Mouse (Mus musculus) heart, adult 8-10 months (tissue): ENCODE results near the gene Zfp68. TPM values are rescaled to one million over a fixed set of nuclear protein-coding genes. Genes with fewer than 3 reads are reported as not detected.
"Not testable (repeated sequence)": the region's sequence is repeated elsewhere in the genome, so short reads cannot be mapped to it uniquely, and the experiment has no call there.

Experiments used
- DNase-seq: peaks from one replicate; pipeline ENCODE4 v3.0.0; 2022; ENCODE audit warnings: low spot score
- microRNA-seq: library from miRNA; unstranded; fragments of <30 nt; microRNA quantifications from one replicate; pipeline ENCODE4 v1.2.0, GENCODE M21; 2022
- total RNA-seq, 4 experiments: library from RNA; stranded (reverse); gene quantifications; 2 replicates each; pipeline ENCODE4 v1.2.4; 2022

Zfp68 gene
- total RNA-seq = 10 to 100 TPM; 16.8 to 20.1 (median 18.7) TPM

GRCm38 (mm10) chr5:138619211-138620128, at the start of gene Zfp68:
TSS of gene Zfp68 (minus strand) at chr5:138619761.
- peak; percentile 94 for DNase-seq

- peak; percentile 7 for DNase-seq
Measured at GRCm38 (mm10) chr5:138658922-138659321, 39.4 kb upstream of the Zfp68 start.

GRCm38 (mm10) chr5:138657854-138658253, 38.3 kb upstream of the Zfp68 start:
- DNase-seq = peak; percentile 51

- DNase-seq = no peak
Measured at GRCm38 (mm10) chr5:138657407-138657806, 37.8 kb upstream of the Zfp68 start.

GRCm38 (mm10) chr5:138656477-138657156, 37.1 kb upstream of the Zfp68 start:
- peak; percentile 26 for DNase-seq

GRCm38 (mm10) chr5:138652911-138653310, 33.4 kb upstream of the Zfp68 start:
- no peak for DNase-seq

- DNase-seq = no peak
Measured at GRCm38 (mm10) chr5:138641761-138642160, 22.2 kb upstream of the Zfp68 start.

GRCm38 (mm10) chr5:138641081-138641480, 21.5 kb upstream of the Zfp68 start:
- no peak for DNase-seq

GRCm38 (mm10) chr5:138636486-138636885, 16.9 kb upstream of the Zfp68 start:
- no peak for DNase-seq

GRCm38 (mm10) chr5:138623478-138623875, 3.9 kb upstream of the Zfp68 start:
- no peak for DNase-seq

- DNase-seq = peak; percentile 95
Measured at GRCm38 (mm10) chr5:138622645-138623477, 3.3 kb upstream of the Zfp68 start, which contains the start of gene A430033K04Rik. TSS of gene A430033K04Rik (plus strand) at chr5:138622859.

GRCm38 (mm10) chr5:138620836-138621235, 1.3 kb upstream of the Zfp68 start:
- no peak for DNase-seq

- no peak for DNase-seq
Measured at GRCm38 (mm10) chr5:138618353-138618752, 1.2 kb downstream of the Zfp68 start.

- no peak for DNase-seq
Measured at GRCm38 (mm10) chr5:138587396-138587795, 32.2 kb downstream of the Zfp68 start.

GRCm38 (mm10) chr5:138571623-138572022, 47.9 kb downstream of the Zfp68 start:
- DNase-seq = no peak

- DNase-seq = not testable (repeated sequence)
Measured at GRCm38 (mm10) chr5:138564612-138565011, 54.9 kb downstream of the Zfp68 start, which contains the start of gene 1700123K08Rik. TSS of gene 1700123K08Rik (minus strand) at chr5:138564712.

Small RNA genes within 50 kb of the gene (microRNA-seq; reads per million reads assigned to microRNA genes)
- not detected for gene Gm24082

Other genes with a start within 250 kb of the Zfp68 start
- gene Zfp157, start 178.3 kb downstream of the Zfp68 start, total RNA-seq = 1 to 10 TPM; 3.8 to 7.6 (median 5.1) TPM
- gene 1700123K08Rik, start 55.0 kb downstream of the Zfp68 start, total RNA-seq = not detected
- gene A430033K04Rik, start 3.1 kb upstream of the Zfp68 start, total RNA-seq = 1 to 10 TPM; 3.8 to 4.9 (median 4.8) TPM
- 10 to 100 TPM; 11.6 to 16.9 (median 14.3) TPM for gene Fam20c, start 134.8 kb upstream of the Zfp68 start, total RNA-seq
- gene Gm5294, start 200.3 kb upstream of the Zfp68 start, total RNA-seq = not detected